Mouse (Mus musculus): ENCODE results near the gene Mbd3l1.
A peak's percentile ranks its signal among the peaks of the same experiment; 100 is the strongest.

Mbd3l1 gene

DNA sequence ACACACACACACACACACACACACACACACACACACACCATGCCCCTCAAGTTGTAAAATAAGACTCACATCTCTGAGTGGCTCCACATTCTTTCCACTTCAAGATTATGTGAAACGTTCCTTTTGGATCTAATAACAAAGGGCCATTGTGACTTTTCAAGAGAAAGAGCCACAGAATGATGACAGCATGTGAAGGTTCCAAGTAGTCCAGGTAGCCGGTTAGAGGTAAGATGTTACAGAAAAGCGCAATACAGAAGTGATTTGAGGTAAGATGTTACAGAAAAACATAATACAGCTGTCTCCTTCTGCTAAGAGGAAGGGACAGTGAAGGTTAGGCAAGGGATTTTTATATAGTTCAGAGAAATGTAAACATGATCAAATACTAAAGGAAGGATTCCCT, at the start of gene Mbd3l1, which contains the start of gene Zfp558:
Mbd3l1 (plus strand) TSS at position 192 of the 400 bp plus-strand sequence.
Zfp558 (minus strand) TSS at position 101 of the 400 bp plus-strand sequence.
- DNase-seq (ENCODE audit: low spot score), result no peak

DNA sequence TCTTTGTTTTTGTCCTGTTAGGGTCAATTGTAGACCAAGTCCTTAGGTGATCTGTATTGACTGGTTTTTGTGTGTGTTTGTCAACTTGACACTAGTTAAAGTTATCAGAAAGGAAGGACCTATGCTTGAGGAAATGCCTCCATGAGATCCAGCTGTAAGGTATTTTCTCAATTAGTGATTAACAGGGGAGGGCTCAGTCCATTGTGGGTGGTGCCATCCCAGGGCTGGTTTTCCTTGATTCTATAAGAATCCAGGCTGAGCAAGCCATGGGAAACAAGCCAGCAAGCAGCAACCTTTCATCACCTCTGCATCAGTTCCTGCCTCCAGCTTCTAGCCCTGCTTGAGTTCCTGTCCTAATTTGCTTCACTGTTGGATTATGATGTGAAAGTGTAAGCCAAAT, 47.8 kb upstream of the Mbd3l1 start, which contains the start of gene Mbd3l2:
Mbd3l2 (plus strand) TSS at position 301 of the 400 bp plus-strand sequence.
- DNase-seq (ENCODE audit: low spot score), result no peak

GRCm38 (mm10) chr9:18431687-18432086, 46.5 kb upstream of the Mbd3l1 start:
- DNase-seq (ENCODE audit: low spot score), result peak; percentile 14

DNA sequence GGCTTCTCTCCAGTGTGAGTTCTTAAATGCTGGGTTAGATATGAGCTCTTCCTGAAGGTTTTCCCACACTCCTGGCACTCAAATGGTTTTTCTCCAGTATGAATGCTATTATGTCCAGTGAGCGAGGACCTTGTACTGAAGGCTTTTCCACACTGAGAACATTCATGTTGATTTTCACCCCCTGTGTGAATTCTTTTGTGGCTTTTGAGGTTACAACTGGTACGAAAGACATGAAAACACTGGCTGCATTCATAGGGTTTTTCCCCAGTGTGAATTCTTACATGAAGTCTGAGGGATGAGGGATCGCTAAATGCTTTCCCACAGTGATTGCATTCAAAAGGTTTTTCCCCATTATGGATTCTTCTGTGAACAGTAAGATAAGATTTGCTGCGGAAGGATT, 21.6 kb upstream of the Mbd3l1 start:
- DNase-seq (ENCODE audit: low spot score), result no peak

- DNase-seq (ENCODE audit: low spot score), result no peak
Measured at GRCm38 (mm10) chr9:18467350-18467749, 10.8 kb upstream of the Mbd3l1 start.

GRCm38 (mm10) chr9:18468005-18468404, 10.2 kb upstream of the Mbd3l1 start:
- no peak for DNase-seq (ENCODE audit: low spot score)

DNA sequence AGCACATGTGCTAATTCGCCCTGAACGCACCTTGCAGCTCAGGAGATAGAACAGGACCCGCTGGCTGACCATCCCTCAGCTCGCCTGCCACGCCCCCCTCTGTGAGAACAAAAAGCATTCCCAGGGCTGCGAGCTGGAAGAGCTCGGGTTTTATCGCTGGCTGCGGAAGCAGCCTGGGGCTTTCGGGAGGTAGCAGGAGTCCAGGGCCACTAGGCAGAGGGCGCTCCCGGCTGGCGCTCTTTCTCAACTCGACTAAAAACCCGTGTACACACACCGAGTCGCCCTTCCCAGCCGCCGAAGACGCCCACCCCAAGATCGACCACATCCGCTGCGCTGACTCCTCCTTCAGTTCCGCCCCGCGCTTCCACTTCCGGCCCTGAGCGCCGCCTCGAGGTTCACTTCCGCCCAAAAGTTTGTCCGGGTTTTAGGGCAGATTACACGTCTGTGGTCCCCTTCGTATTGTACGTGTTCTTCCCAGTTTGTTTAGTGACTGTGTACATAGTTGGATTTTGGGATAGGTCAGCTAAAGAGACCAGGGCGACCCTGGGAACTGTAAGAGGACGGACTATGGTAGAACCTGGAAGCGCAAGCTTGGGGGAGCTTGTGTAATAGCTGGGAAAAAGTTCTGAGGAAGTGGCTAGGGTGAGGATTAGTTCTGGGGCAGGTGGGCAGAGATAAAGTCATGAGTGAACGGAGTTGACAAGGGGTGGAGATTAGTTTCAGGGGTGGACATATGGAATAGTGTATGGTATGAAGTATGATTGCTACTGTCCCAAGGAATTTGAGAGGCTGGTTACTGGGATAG, 4.6 kb upstream of the Mbd3l1 start:
- peak; percentile 73 for DNase-seq (ENCODE audit: low spot score)

DNA sequence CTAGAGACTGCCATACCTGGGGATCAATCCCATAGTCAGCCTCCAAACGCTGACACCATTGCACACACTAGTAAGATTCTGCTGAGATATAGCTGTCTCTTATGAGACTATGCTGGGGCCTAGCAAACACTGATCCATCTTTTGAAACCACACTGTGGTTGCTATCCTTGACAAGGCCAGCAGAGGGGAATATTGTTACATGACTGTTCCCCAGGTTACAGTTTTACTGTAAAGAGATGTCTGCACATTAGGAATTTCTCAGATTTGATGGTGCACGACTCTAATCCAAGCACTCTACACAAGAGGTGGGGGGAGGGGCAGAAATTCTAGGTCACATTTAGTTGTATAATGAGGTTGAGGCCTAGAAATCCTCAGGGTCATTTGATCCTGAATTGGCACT, 29.9 kb downstream of the Mbd3l1 start:
- DNase-seq (ENCODE audit: low spot score), result no peak
